Mouse (Mus musculus) intestine, embryonic 14.5 days (tissue): ENCODE results near the gene Aar2. TPM values are rescaled to one million over a fixed set of nuclear protein-coding genes. Genes with fewer than 3 reads are reported as not detected.

Experiments
- ATAC-seq: fragments of 200-750 bp; cut with Nextera tagmentation; replicated peaks from 2 replicates; pipeline ENCODE4 v1.8.0; 2017; ENCODE audit warnings: low read depth, moderate number of reproducible peaks, moderate TSS enrichment, moderate library complexity; ENCODE audit not compliant: low FRiP score, low TSS enrichment
- DNase-seq: peaks from one replicate; pipeline ENCODE4 v3.0.0-alpha.2; 2018; ENCODE audit warnings: low spot score
- H3K27ac ChIP-seq: fragments of 300-500 bp; sonication (generic); 2 replicates; pipeline ENCODE4 v1.5.1; 2014; ENCODE audit warnings: low read depth, mild to moderate bottlenecking, control low read depth
- H3K27me3 ChIP-seq: fragments of 300-500 bp; sonication (generic); replicated peaks from 2 replicates; pipeline ENCODE4 v1.6.1; 2014; ENCODE audit warnings: low read length, control low read depth; ENCODE audit not compliant: control insufficient read depth, insufficient read depth
- H3K36me3 ChIP-seq: fragments of 300-500 bp; sonication (generic); 2 replicates; pipeline ENCODE4 v1.6.1; 2014; ENCODE audit warnings: low read length, control low read depth; ENCODE audit not compliant: control insufficient read depth, insufficient read depth
- H3K4me1 ChIP-seq: fragments of 300-500 bp; sonication (generic); replicated peaks from 2 replicates; pipeline ENCODE4 v1.6.1; 2014; ENCODE audit warnings: low read length, control low read depth, mixed read lengths; ENCODE audit not compliant: control insufficient read depth, insufficient read depth
- H3K4me2 ChIP-seq: fragments of 300-500 bp; sonication (generic); 2 replicates; pipeline ENCODE4 v1.6.1; 2014; ENCODE audit warnings: low read length
- H3K4me3 ChIP-seq: fragments of 300-500 bp; sonication (generic); 2 replicates; pipeline ENCODE4 v1.5.1; 2014; ENCODE audit warnings: low read depth, low read length, control low read depth, mixed read lengths
- H3K9ac ChIP-seq: fragments of 300-500 bp; sonication (generic); 2 replicates; pipeline ENCODE4 v1.6.1; 2014; ENCODE audit warnings: mild to moderate bottlenecking, low read length
- H3K9me3 ChIP-seq: fragments of 300-500 bp; sonication (generic); 2 replicates; pipeline ENCODE4 v1.6.1; 2016; ENCODE audit warnings: low read length, control low read depth; ENCODE audit not compliant: control insufficient read depth
- WGBS: fragments of 180-500 bp; shearing (Covaris S2); extraction: QIAGEN DNeasy Blood & Tissue Kit; methylation state at CpG from one replicate; pipeline ENCODE4 v1.1.7; 2014; 5-methylcytosine and 5-hydroxymethylcytosine counted together
- polyA plus RNA-seq: library from polyadenylated mRNA; unstranded; fragments of >200 nt; fragmentation: Nextera tagmentation; extraction: Ambion mirVana; gene quantifications from 2 replicates; pipeline ENCODE4 v1.2.1, GENCODE M21; 2014

The Aar2 gene
- polyA plus RNA-seq, 1 experiment from 2014 or later, result 38.6 TPM

DNA sequence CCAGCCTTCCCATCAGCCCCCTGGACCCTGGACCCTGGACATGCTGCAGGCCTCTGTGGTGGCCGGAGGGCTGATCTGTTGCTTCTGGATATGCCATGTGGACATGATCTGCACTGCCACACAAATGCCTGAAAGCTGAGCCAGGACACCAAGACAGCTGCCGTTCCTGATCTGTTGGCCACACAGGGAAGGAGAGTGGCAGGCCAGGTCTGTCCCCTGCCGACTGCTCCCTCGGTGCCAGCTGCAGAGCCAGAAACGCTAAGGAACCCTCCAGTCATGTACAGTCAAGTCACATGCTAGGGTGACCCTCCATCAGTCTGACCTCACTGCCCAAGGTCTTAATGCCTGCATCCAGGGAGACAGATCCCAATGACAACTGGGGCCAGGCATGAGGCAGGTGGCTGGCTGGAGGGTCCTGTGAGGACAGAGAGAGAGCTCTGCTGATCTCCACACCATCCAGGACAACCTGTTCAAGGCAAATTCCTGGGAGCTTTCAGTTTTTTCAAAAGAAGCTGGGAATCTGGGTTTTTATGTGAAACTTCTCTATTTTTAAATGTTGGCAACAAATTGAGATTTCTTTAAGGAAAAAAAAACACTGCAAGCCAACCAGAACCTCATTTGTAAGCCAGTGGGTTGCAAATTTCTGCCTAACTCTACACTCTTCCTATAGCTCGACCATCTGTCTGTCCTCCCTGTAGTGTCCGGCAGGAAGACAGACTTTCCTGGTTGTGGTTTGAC lies 29.6 kb downstream of the Aar2 start:
- Histone ChIP-seq H3K36me3 (no peaks in the 10 kb centered on the region), H3K27me3 (no peaks in the 10 kb centered on the region), H3K4me1 (no peaks in the 10 kb centered on the region), H3K27ac (no peak overlapping the region), H3K4me3 (no peak overlapping the region), H3K4me2 (no peak overlapping the region), H3K9ac (no peak overlapping the region), H3K9me3 (no peaks in the 10 kb centered on the region)
- no peak for DNase-seq
- WGBS, result 81% methylated on average over 7 of the region's 7 CpGs
- ATAC-seq, result no peak

DNA sequence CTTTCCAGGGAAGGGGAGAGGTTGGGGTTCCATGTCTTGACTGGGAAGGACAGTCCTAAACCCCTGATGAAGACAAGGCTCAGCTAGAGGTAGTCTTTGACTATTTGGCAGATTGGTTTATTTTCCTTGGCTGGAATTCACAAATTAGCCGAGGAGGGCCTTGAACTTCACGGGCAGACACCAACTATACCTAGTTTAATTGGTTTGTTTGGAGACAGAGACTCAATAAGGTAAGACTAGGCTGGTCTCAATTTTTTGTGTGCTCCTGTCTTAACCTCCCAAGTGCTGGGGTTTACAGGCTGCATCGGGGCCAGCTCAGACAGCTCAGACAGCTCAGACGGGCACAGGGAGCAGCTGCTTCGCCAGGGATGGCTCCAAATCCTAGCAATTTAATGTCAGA lies 33.1 kb downstream of the Aar2 start:
- Histone ChIP-seq H3K27me3 (no peaks in the 10 kb centered on the region), H3K4me2 (no peak overlapping the region), H3K4me3 (no peak overlapping the region), H3K9ac (no peak overlapping the region), H3K27ac (no peak overlapping the region), H3K9me3 (no peaks in the 10 kb centered on the region), H3K4me1 (no peaks in the 10 kb centered on the region), H3K36me3 (no peaks in the 10 kb centered on the region)
- ATAC-seq (no peak), DNase-seq (no peak)
- WGBS, result 81% methylated on average over 5 of the region's 5 CpGs

DNA sequence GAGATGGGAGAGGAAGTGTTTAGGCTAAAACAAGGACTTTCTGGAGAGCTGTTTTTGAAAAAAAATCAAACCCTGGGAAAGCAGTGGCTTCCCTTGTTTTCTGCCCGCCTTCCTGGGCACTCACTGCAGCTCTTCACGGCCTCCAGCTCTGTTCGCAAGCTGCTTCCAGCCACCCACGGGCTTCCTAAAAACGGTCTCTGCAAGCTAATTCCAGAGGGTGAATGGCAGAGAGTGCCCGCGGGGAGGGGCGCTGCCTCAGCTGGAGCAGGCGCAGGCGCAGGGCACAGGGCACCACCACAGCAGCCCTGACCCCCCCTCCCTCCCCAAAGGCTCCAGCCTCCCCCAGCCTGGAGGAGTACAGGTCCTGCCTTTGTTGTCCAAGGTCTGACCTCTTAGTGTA lies 33.9 kb downstream of the Aar2 start:
- H3K27ac ChIP-seq, result no peak overlapping the region
- no peaks in the 10 kb centered on the region for H3K4me1 ChIP-seq
- 57% methylated on average over 10 of the region's 10 CpGs for WGBS
- no peak overlapping the region for H3K4me3 ChIP-seq
- DNase-seq (no peak), ATAC-seq (no peak)
- no peak overlapping the region for H3K4me2 ChIP-seq
- H3K36me3 ChIP-seq, result no peaks in the 10 kb centered on the region
- no peaks in the 10 kb centered on the region for H3K9me3 ChIP-seq
- no peaks in the 10 kb centered on the region for H3K27me3 ChIP-seq
- H3K9ac ChIP-seq, result no peak overlapping the region

DNA sequence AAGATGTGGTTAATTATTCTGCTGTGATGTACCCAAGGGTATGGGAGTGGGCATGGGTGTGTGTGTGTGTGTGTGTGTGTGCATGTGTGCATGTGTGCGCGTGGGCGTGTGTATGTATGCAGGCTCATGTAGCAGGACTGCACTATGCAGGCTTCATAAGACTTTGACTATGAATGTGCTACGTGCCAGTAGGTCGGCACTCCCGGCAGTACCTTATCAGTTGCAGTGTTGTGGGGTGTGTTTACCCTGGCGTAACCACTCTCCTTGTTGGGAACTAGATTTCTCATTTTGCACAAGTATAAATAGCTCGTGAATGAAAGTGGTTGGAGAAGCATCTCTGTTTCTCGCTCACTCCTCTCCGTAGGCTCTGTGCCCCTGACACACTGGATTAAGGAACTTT lies 35.5 kb downstream of the Aar2 start:
- DNase-seq, result no peak

DNA sequence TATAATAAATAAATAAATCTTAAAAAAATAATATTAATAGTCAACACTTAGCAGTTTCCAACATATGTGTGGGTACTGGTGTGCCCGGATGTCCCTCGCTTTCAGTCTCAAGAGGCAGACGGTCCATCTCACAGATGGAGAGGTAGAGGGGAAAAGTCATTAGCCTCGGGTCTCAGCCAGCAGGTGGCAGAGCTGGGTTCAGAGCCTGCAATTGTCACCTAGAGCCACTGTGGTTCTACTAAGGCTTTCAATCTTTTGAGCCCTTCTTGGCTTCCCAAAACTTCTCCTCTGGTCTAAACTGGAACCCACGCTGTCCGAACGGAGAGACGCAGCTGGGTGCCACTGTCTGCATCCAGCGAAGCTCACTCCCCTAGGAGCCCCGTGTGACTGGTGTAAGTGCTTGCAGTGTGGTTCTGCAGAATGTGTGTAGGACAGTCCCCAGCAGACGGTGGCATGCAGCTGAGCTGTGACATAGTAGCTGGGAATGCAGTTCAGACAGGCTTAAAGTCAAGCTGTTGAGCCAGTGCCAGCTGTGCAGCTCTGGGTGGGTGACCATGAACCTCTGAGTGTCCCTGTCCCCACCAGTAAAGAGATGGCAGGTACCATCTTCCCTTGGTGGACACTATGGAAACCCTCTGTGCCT lies 36.9 kb downstream of the Aar2 start:
- ATAC-seq, result no peak
- WGBS, result 62% methylated on average over 11 of the region's 11 CpGs

More for the DNA sequence above, 35.5 kb downstream of the Aar2 start:
- no peaks in the 10 kb centered on the region for H3K27me3 ChIP-seq
- H3K36me3 ChIP-seq, result no peaks in the 10 kb centered on the region
- H3K4me2 ChIP-seq, result no peak overlapping the region
- no peak for ATAC-seq
- no peak overlapping the region for H3K27ac ChIP-seq
- WGBS, result 81% methylated on average over 10 of the region's 10 CpGs
- no peak overlapping the region for H3K4me3 ChIP-seq
- no peak overlapping the region for H3K9ac ChIP-seq
- H3K9me3 ChIP-seq, result no peaks in the 10 kb centered on the region
- H3K4me1 ChIP-seq, result no peaks in the 10 kb centered on the region

DNA sequence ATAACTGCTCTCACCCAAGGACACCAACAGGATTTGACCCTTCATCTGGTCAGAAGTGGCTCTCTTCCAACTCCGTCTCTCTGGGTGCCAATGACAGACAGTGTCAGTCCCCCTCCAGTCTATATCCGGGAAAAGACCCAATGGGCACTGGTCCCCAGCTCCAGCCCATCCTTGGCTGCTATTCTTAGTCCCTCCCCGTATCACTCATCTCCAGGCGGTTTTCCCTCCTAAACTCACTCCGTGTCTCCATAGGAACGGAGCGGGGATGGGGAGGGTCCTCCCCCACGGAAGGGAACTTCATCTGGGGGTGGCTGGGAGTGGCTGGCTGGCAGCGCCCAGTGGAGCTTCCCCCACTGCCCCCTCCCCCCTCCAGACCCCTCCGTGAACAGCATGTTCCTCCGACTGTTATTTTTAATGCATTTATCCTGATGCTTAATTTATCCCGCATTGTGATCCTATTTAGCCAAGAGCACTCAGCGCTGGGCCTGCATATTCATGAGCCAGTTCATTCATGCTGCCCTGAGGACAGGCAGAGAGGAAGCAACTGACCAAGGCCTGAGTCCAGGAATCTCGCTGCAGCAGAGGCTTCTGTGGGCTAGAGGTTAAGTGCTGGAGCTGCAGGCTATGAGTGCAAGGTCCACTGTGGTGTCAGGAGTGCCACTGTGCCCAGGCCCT lies 37.5 kb downstream of the Aar2 start:
- no peaks in the 10 kb centered on the region for H3K27me3 ChIP-seq
- no peaks in the 10 kb centered on the region for H3K36me3 ChIP-seq
- DNase-seq (no peak), ATAC-seq (no peak)
- no peaks in the 10 kb centered on the region for H3K9me3 ChIP-seq
- no peaks in the 10 kb centered on the region for H3K4me1 ChIP-seq
- WGBS, result 49% methylated on average over 14 of the region's 14 CpGs
- H3K27ac ChIP-seq, result no peak overlapping the region
- H3K9ac ChIP-seq, result no peak overlapping the region
- H3K4me2 ChIP-seq, result no peak overlapping the region
- H3K4me3 ChIP-seq, result no peak overlapping the region

More for the DNA sequence above, 36.9 kb downstream of the Aar2 start:
- H3K9ac ChIP-seq, result no peak overlapping the region
- no peak overlapping the region for H3K27ac ChIP-seq
- H3K4me3 ChIP-seq, result no peak overlapping the region
- no peaks in the 10 kb centered on the region for H3K36me3 ChIP-seq
- H3K4me1 ChIP-seq, result no peaks in the 10 kb centered on the region
- no peaks in the 10 kb centered on the region for H3K27me3 ChIP-seq
- no peak for DNase-seq
- no peaks in the 10 kb centered on the region for H3K9me3 ChIP-seq
- H3K4me2 ChIP-seq, result no peak overlapping the region

DNA sequence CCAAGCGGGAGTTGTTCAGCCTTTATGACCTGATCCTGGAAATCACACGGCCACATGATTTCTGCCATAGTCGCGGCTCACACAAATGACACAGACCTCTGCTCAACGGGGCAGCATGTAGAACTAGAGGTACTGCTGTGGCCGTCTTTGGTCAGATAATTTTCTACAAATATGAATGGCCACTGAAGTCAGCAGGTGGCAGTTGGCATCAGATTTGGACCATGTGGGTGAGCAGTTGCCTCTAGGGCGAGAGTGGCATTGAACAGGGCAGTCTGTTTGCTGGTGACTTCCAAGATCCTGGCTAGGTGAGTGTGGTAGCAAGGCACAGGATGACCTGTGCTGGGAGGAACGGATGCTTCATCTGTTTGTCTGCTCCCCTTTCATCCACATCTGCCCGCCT lies 42.1 kb downstream of the Aar2 start:
- Histone ChIP-seq H3K4me2 (no peak overlapping the region), H3K9me3 (no peaks in the 10 kb centered on the region), H3K27me3 (no peaks in the 10 kb centered on the region), H3K4me1 (no peaks in the 10 kb centered on the region), H3K27ac (no peak overlapping the region), H3K9ac (no peak overlapping the region), H3K36me3 (no peaks in the 10 kb centered on the region), H3K4me3 (no peak overlapping the region)
- DNase-seq (no peak), ATAC-seq (no peak)
- WGBS, result 92% methylated on average over 9 of the region's 9 CpGs

DNA sequence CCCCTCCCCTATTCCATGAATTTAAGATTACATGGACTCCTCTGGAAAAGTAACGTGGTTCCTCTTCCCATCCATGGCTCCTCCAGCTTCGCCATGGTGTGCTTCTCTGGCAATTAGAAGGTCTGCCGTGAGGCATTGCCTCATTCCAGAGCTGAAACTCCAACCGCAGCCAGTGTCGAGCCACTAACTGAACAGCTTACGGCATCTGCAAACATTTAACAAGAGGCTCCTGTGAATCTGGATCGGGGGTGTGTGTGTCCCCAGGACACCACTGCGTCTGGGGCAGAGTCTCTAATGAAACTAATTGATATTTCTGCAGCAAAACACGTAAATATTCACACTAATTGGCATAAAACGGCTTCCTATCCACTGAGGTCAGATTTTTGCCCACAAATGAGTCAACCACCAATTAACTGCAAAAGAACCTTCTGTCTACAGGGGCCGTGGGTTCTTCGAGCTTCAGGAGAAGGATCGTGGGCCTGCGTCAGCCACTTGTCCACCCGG lies 47.7 kb downstream of the Aar2 start:
- Histone ChIP-seq H3K4me3 (no peak overlapping the region), H3K4me2 (no peak overlapping the region), H3K9ac (no peak overlapping the region), H3K27me3 (no peaks in the 10 kb centered on the region), H3K4me1 (no peaks in the 10 kb centered on the region), H3K27ac (no peak overlapping the region), H3K36me3 (no peaks in the 10 kb centered on the region), H3K9me3 (no peaks in the 10 kb centered on the region)
- ATAC-seq, result no peak
- 67% methylated on average over 15 of the region's 15 CpGs for WGBS
- DNase-seq, result no peak
